Comparison of ENCODE assay signal across 7 mouse cellular contexts in the genomic region with DNA sequence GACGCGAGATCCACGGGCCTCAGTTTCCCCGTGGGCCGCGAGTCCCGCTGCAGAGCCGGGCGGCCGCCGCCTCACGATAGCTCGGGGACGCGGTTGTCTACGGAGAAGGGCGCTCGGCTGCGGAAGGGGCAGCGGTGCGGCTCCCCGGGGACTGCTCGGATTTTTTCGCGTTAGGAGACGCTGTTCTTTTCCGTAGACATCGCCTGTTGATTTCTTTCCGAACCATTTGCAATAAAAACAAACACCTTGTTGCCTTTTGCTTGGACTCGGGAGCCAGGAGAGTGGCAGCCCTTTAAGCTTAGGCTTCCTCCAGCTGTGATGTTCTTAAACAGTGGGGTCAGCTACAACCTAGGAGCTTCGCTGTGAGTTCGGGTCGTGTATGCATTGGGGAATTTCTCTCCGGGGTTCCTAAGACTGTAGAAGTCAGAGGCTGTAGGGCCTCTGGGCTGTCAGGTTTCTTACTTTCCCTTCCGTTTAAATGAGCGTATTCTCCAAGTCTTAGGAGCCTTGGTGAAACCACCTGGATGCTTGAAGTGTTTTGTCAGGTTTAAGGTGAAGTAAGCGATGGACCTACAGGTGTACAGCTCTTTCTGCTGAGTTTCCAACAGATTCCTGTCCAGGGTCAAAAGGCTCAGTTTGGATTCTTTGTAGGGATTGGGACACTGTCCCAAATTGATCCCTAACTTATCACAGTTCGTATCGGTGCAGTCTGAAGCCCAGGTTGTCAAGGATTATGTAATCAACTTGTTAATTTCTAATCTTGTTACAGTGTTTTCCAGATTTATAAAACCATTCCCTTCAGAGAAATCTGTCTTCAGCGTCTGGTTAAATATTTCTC. TPM values are rescaled to one million over a fixed set of nuclear protein-coding genes. Genes with fewer than 3 reads are reported as not detected.
DNase-seq lines count a peak whose midpoint lies in the region; ATAC-seq and TF ChIP-seq lines count a peak whose summit lies in the region.

No protein-coding gene starts in this region.

- peaks cover 6% of the 10 kb centered on the region for H3K79me2 ChIP-seq in CH12.LX (replicated peaks; ENCODE audit: control insufficient read depth, extremely low read depth, insufficient read depth, poor library complexity, severe bottlenecking)
- H3K79me2 ChIP-seq in macrophage (ENCODE audit: inconsistent target) = peaks cover 48% of the 10 kb centered on the region

- H3K36me3 ChIP-seq in CH12.LX (replicated peaks in 1 of 2; ENCODE audit: control insufficient read depth in 1 of 2, insufficient read depth in 1 of 2, low read length in 1 of 2) (peaks cover 0 to 9% of the 10 kb centered on the region in 2 experiments), macrophage (ENCODE audit: inconsistent target) (no peaks in the 10 kb centered on the region)
- no peaks in the 10 kb centered on the region for H3K36me3 ChIP-seq in kidney, embryonic 15.5 days
- no peaks in the 10 kb centered on the region for H3K36me3 ChIP-seq in spleen, adult 2 months (ENCODE audit: control insufficient read depth, insufficient read depth, low read length)

- no peak overlapping the region for H3K27ac ChIP-seq in CH12.LX (ENCODE audit: insufficient read depth, low read depth)
- peak overlapping the region; percentile 88 for H3K27ac ChIP-seq in kidney, embryonic 15.5 days
- H3K27ac ChIP-seq in macrophage = no peak overlapping the region
- peak overlapping the region; percentile 91 for H3K27ac ChIP-seq in spleen, adult 2 months (ENCODE audit: insufficient read depth, low read length)

- TF ChIP-seq CTCF in CH12.LX (conservative IDR thresholded peaks at IDR 0.05 in 1 of 2, IDR thresholded peaks at IDR 0.05 in 1 of 2; ENCODE audit: low read depth in 2 of 2, low read length in 2 of 2) = no peak
- no peak for TF ChIP-seq CTCF in spleen, adult 2 months (IDR thresholded peaks at IDR 0.05; ENCODE audit: extremely low read depth, insufficient read depth, insufficient read length, insufficient replicate concordance)

- H3K4me3 ChIP-seq in CH12.LX (replicated peaks in 1 of 3; ENCODE audit: low read depth in 2 of 3, low read length in 2 of 3, poor library complexity in 1 of 3) = peak overlapping the region; percentile 69 to 90 (median 76)
- H3K4me3 ChIP-seq in kidney, embryonic 15.5 days (replicated peaks) = peak overlapping the region; percentile 93
- peak overlapping the region; percentile 60 for H3K4me3 ChIP-seq in macrophage (ENCODE audit: inconsistent target)
- H3K4me3 ChIP-seq in spleen, adult 2 months (ENCODE audit: extremely low read depth, insufficient read depth, insufficient read length) = peak overlapping the region; percentile 94

- ATAC-seq in kidney, embryonic 15.5 days (replicated peaks; ENCODE audit: low FRiP score) = peak; percentile 48

- DNase-seq in 3T3-L1 (ENCODE audit: low read depth, low spot score) (peak; percentile 34), CH12.LX (ENCODE audit: extremely low read depth) (peak; percentile 14)
- DNase-seq in cerebellum, adult 9-11 months = peak; percentile 49
- DNase-seq in frontal cortex, postnatal 36 days (ENCODE audit: low spot score in 2 of 2) = peak; percentile 26 to 34
- DNase-seq in spleen, adult 2 months (ENCODE audit: low read depth in 1 of 2, low spot score in 2 of 2) = peak in 1 of 2 experiments; percentile 38

- H3K27me3 ChIP-seq in CH12.LX (replicated peaks) = peaks cover 5% of the 10 kb centered on the region
- no peaks in the 10 kb centered on the region for H3K27me3 ChIP-seq in kidney, embryonic 15.5 days
- H3K27me3 ChIP-seq in spleen, adult 2 months (ENCODE audit: control insufficient read depth, insufficient read depth, low read length) = no peaks in the 10 kb centered on the region

- WGBS in kidney, embryonic 15.5 days = 4% methylated on average over 40 of the region's 40 CpGs
- 9% methylated on average over 40 of the region's 40 CpGs for WGBS in macrophage (ENCODE audit: missing documents)
- WGBS in spleen, adult 2 months = 7% methylated on average over 40 of the region's 40 CpGs

- peak overlapping the region; percentile 92 for H3K9ac ChIP-seq in CH12.LX (ENCODE audit: insufficient read depth, low read depth)
- H3K9ac ChIP-seq in kidney, embryonic 15.5 days = peak overlapping the region; percentile 99

- peak overlapping the region; percentile 99 for H3K4me2 ChIP-seq in CH12.LX (ENCODE audit: insufficient read depth, low read depth, poor library complexity, severe bottlenecking)
- peak overlapping the region; percentile 62 for H3K4me2 ChIP-seq in kidney, embryonic 15.5 days

- dilution Hi-C loops in CH12.LX (cut with MboI; ENCODE audit: extremely low pct_ligation_motif_present, extremely low pct_unique_long_range_greater_than_20kb, low sequenced_read_pairs) = no loop called here

- no peak for TF ChIP-seq POLR2A in CH12.LX (IDR thresholded peaks at IDR 0.05; ENCODE audit: low read depth, low read length)
- no peak for TF ChIP-seq POLR2A in spleen, adult 2 months (IDR thresholded peaks at IDR 0.05; ENCODE audit: low read depth, low read length)

- TF ChIP-seq EP300 in CH12.LX (IDR thresholded peaks at IDR 0.05; ENCODE audit: low read length) = no peak

- peaks cover 2 to 10% of the 10 kb centered on the region in 2 experiments; a peak in 3 of 4 replicates for H3K4me1 ChIP-seq in CH12.LX (ENCODE audit: control insufficient read depth in 1 of 2, insufficient read depth in 2 of 2)
- peaks cover 12% of the 10 kb centered on the region for H3K4me1 ChIP-seq in kidney, embryonic 15.5 days
- H3K4me1 ChIP-seq in spleen, adult 2 months (ENCODE audit: control insufficient read depth, insufficient read depth, insufficient read length) = peaks cover 7% of the 10 kb centered on the region; the same call in 1 of the 2 replicates

- TF ChIP-seq RAD21 in CH12.LX (IDR thresholded peaks at IDR 0.05; ENCODE audit: low read depth, low read length) = no peak

- in situ Hi-C loops in CH12.LX (cut with MboI; ENCODE audit: low pct_ligation_motif_present, low pct_unique_long_range_greater_than_20kb, low sequenced_read_pairs) = no loop called here

- H3K9me3 ChIP-seq in CH12.LX (replicated peaks; ENCODE audit: low read length) = no peaks in the 10 kb centered on the region
- H3K9me3 ChIP-seq in kidney, embryonic 15.5 days (replicated peaks) = no peaks in the 10 kb centered on the region

TF ChIP-seq in CH12.LX, 34 proteins besides CTCF, POLR2A, EP300 and RAD21:
- peak; percentile 67 for TF ChIP-seq MXI1 (IDR thresholded peaks at IDR 0.05; ENCODE audit: low read depth, low read length)
- TF ChIP-seq TBP (conservative IDR thresholded peaks at IDR 0.05; ENCODE audit: low read depth, low read length) = no peak
- peak; percentile 43; the same call in 1 of the 2 replicates for TF ChIP-seq SIN3A (IDR thresholded peaks at IDR 0.05; ENCODE audit: low read length)
- TF ChIP-seq TCF12 (IDR thresholded peaks at IDR 0.05; ENCODE audit: low read depth, low read length) = 0 out of 2 replicates have a peak, but pooled peaks have one; percentile 2
- no peak for TF ChIP-seq MAFK (IDR thresholded peaks at IDR 0.05; ENCODE audit: insufficient replicate concordance, low read length)
- no peak for TF ChIP-seq CHD2 (IDR thresholded peaks at IDR 0.05; ENCODE audit: low read length)
- peak; percentile 84 for TF ChIP-seq UBTF (IDR thresholded peaks at IDR 0.05; ENCODE audit: low read depth, low read length)

RNA-seq across cellular contexts. Expression of a gene that starts 0.8 kb away (rescaled TPM):
- total RNA-seq in CH12.LX (2012; rRNA removed) (10.5 and 13.1 TPM in 2 replicates), CH12.LX (2014; rRNA removed) (6.0 and 6.1 TPM in 2 replicates)
- polyA plus RNA-seq in CH12.LX (2012; ENCODE audit: insufficient read length, low read depth) (6.7 and 7.0 TPM in 2 replicates), macrophage (2018) (22.2 to 37.8 TPM (median 25.5 TPM) in 3 replicates)
- 59.8 and 62.7 TPM in 2 replicates for polyA plus RNA-seq in kidney, embryonic 15.5 days (2015; fragmentation: Nextera tagmentation; extraction: Ambion mirVana)
- 10 to 100 TPM; 12.7 to 67.9 (median 31.7) TPM for total RNA-seq in macrophage (2018; cell fraction: chromatin; rRNA removed)
- 10 to 100 TPM; 14.8 to 36.6 (median 27.7) TPM for total RNA-seq in macrophage (2018; cell fraction: cytosol; rRNA removed)
- total RNA-seq in macrophage (2018; cell fraction: nucleus; rRNA removed) = 10 to 100 TPM; 22.5 to 65.4 (median 36.8) TPM
- 36.2 and 41.9 TPM in 2 replicates for polyA plus RNA-seq in spleen, adult 2 months (2012; rRNA removed)

Comparison
In these comparisons a context has a peak if more than half of its experiments do, and no peak if none do; other contexts are left out.
1. H3K27ac ChIP-seq: peak in kidney, embryonic 15.5 days (single experiment) and spleen, adult 2 months (single experiment); none in CH12.LX (single experiment) and macrophage (single experiment).
2. Peak in every context shown above with its lines, with median percentiles within 50 percentile points of each other: H3K4me3 ChIP-seq.